Mouse (Mus musculus) lung, postnatal 36 days (tissue): ENCODE results near the gene Exosc10.

Source experiments
- DNase-seq: peaks from one replicate; pipeline ENCODE4 v3.0.0; 2022; ENCODE audit warnings: mixed read lengths

Exosc10 gene

GRCm38 (mm10) chr4:148558297-148559000 lies at the start of gene Exosc10:
Gene Exosc10 (plus strand): TSS chr4:148558429.
- peak; percentile 88 for DNase-seq

- no peak for DNase-seq
Observed at GRCm38 (mm10) chr4:148509450-148510084, 48.7 kb upstream of the Exosc10 start.

GRCm38 (mm10) chr4:148510691-148511090 lies 47.5 kb upstream of the Exosc10 start:
- peak; percentile 19 for DNase-seq

- no peak for DNase-seq
Observed at GRCm38 (mm10) chr4:148511334-148511733, 46.9 kb upstream of the Exosc10 start.

- DNase-seq, result no peak
Observed at GRCm38 (mm10) chr4:148513021-148513559, 45.1 kb upstream of the Exosc10 start.

GRCm38 (mm10) chr4:148515313-148515712 lies 42.9 kb upstream of the Exosc10 start:
- DNase-seq, result no peak

GRCm38 (mm10) chr4:148517809-148518208 lies 40.4 kb upstream of the Exosc10 start:
- DNase-seq, result no peak

- DNase-seq, result no peak
Observed at GRCm38 (mm10) chr4:148518235-148518795, 39.9 kb upstream of the Exosc10 start.

GRCm38 (mm10) chr4:148523538-148523937 lies 34.7 kb upstream of the Exosc10 start:
- no peak for DNase-seq

- no peak for DNase-seq
Observed at GRCm38 (mm10) chr4:148527158-148527910, 30.9 kb upstream of the Exosc10 start.

- no peak for DNase-seq
Observed at GRCm38 (mm10) chr4:148530351-148530750, 27.9 kb upstream of the Exosc10 start.

GRCm38 (mm10) chr4:148530778-148531177 lies 27.5 kb upstream of the Exosc10 start:
- no peak for DNase-seq

GRCm38 (mm10) chr4:148531341-148531740 lies 26.9 kb upstream of the Exosc10 start:
- DNase-seq, result no peak

GRCm38 (mm10) chr4:148532516-148532915 lies 25.7 kb upstream of the Exosc10 start:
- DNase-seq, result no peak

GRCm38 (mm10) chr4:148533613-148534328 lies 24.5 kb upstream of the Exosc10 start:
- no peak for DNase-seq

- no peak for DNase-seq
Observed at GRCm38 (mm10) chr4:148535876-148536275, 22.4 kb upstream of the Exosc10 start.

- no peak for DNase-seq
Observed at GRCm38 (mm10) chr4:148549106-148549505, 9.1 kb upstream of the Exosc10 start.

GRCm38 (mm10) chr4:148557766-148558165 lies 463 bp upstream of the Exosc10 start:
- DNase-seq, result no peak

GRCm38 (mm10) chr4:148562676-148563075 lies 4.4 kb downstream of the Exosc10 start:
- no peak for DNase-seq

- DNase-seq, result no peak
Observed at GRCm38 (mm10) chr4:148563595-148563994, 5.4 kb downstream of the Exosc10 start.

- no peak for DNase-seq
Observed at GRCm38 (mm10) chr4:148570138-148570537, 11.9 kb downstream of the Exosc10 start.

GRCm38 (mm10) chr4:148570693-148571295 lies 12.6 kb downstream of the Exosc10 start:
- DNase-seq, result no peak
